In the genomic region with DNA sequence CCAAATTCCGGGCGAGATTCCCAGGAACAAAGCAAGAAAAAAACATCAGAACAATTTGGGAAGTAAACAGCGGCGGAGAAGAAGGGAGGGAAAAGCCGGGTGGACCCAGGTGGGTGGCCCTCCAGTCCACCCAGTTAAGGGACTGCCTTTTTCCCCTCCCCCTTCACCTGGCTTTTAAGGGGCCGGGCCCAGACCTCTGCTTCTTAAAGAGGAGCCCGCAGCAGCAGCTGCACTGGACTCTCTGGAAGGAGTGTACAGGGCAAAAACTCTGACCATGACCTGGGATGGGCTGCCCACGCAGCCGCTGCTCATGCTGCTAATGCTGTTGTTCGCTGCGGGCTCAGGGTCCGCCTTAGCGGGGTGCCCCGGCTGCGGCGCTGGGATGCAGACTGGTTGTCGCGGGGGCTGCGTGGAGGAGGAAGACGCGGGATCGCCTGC, we compare ENCODE assay signal across 7 mouse cellular contexts. TPM values are rescaled to one million over a fixed set of nuclear protein-coding genes. Genes with fewer than 3 reads are reported as not detected.
DNase-seq lines count a peak whose midpoint lies in the region; ATAC-seq and TF ChIP-seq lines count a peak whose summit lies in the region.

TSS of gene Igfbp6 (plus strand) at position 89 of the 438 bp plus-strand sequence.

- no peak for DNase-seq in spleen, adult 2 months (ENCODE audit: low read depth in 1 of 2, low spot score in 2 of 2)
- no peak for DNase-seq in spleen, adult 12 weeks (ENCODE audit: low spot score)
- peak; percentile 74 for DNase-seq in gastrocnemius, adult 2 months
- DNase-seq in hindbrain, embryonic 14.5 days (ENCODE audit: low spot score), result no peak
- no peak for DNase-seq in layer of hippocampus, postnatal 25 days (ENCODE audit: extremely low spot score in 1 of 2, low spot score in 1 of 2)

- intact Hi-C loops in gastrocnemius, adult 2 months (cut with DNase I), result no loop called here

- 46% methylated on average over 22 of the region's 22 CpGs for WGBS in spleen, adult 2 months
- 3% methylated on average over 22 of the region's 22 CpGs for WGBS in hindbrain, embryonic 14.5 days
- WGBS in lung, embryonic 16.5 days, result 9% methylated on average over 22 of the region's 22 CpGs

- H3K9me3 ChIP-seq in hindbrain, embryonic 14.5 days (ENCODE audit: control insufficient read depth, low read length), result no peaks in the 10 kb centered on the region
- no peaks in the 10 kb centered on the region for H3K9me3 ChIP-seq in lung, embryonic 16.5 days (ENCODE audit: control insufficient read depth, low read length)

- TF ChIP-seq POLR2A in spleen, adult 2 months (IDR thresholded peaks at IDR 0.05; ENCODE audit: low read depth, low read length), result no peak
- TF ChIP-seq POLR2A in testis, adult 2 months (IDR thresholded peaks at IDR 0.05; ENCODE audit: control insufficient read depth, low read depth, low read length), result no peak

- H3K4me1 ChIP-seq in spleen, adult 2 months (ENCODE audit: control insufficient read depth, insufficient read depth, insufficient read length), result no peaks in the 10 kb centered on the region
- H3K4me1 ChIP-seq in hindbrain, embryonic 14.5 days (replicated peaks; ENCODE audit: control insufficient read depth, insufficient read depth, low read length), result no peaks in the 10 kb centered on the region
- peaks cover 28% of the 10 kb centered on the region for H3K4me1 ChIP-seq in lung, embryonic 16.5 days (replicated peaks; ENCODE audit: control insufficient read depth, insufficient read depth, low read length)
- peaks cover 10% of the 10 kb centered on the region for H3K4me1 ChIP-seq in testis, adult 2 months (ENCODE audit: control insufficient read depth, insufficient read depth, low read length)

- peak within 1 kb of the TSS; percentile 31 for H3K4me2 ChIP-seq in hindbrain, embryonic 14.5 days (replicated peaks)
- H3K4me2 ChIP-seq in lung, embryonic 16.5 days (ENCODE audit: low read depth, low read length), result peak within 1 kb of the TSS; percentile 55

- peak within 1 kb of the TSS; percentile 34 for H3K9ac ChIP-seq in hindbrain, embryonic 14.5 days
- peak within 1 kb of the TSS; percentile 61 for H3K9ac ChIP-seq in lung, embryonic 16.5 days (ENCODE audit: low read length)

- H3K27ac ChIP-seq in spleen, adult 2 months (ENCODE audit: insufficient read depth, low read length), result no peak within 1 kb of the TSS
- H3K27ac ChIP-seq in gastrocnemius, adult 2 months, result peak within 1 kb of the TSS; percentile 87
- no peak within 1 kb of the TSS for H3K27ac ChIP-seq in hindbrain, embryonic 14.5 days
- H3K27ac ChIP-seq in lung, embryonic 16.5 days (ENCODE audit: low read length), result peak within 1 kb of the TSS; percentile 55; the same call in 1 of the 2 replicates
- peak within 1 kb of the TSS; percentile 74 for H3K27ac ChIP-seq in testis, adult 2 months (ENCODE audit: control insufficient read depth, insufficient read depth, low read depth, low read length)

- H3K4me3 ChIP-seq in spleen, adult 2 months (ENCODE audit: extremely low read depth, insufficient read depth, insufficient read length), result no peak within 1 kb of the TSS
- peak within 1 kb of the TSS; percentile 68 for H3K4me3 ChIP-seq in gastrocnemius, adult 2 months
- H3K4me3 ChIP-seq in hindbrain, embryonic 14.5 days (replicated peaks; ENCODE audit: low read length), result no peak within 1 kb of the TSS
- peak within 1 kb of the TSS; percentile 39 for H3K4me3 ChIP-seq in lung, embryonic 16.5 days (ENCODE audit: low read length)
- H3K4me3 ChIP-seq in testis, adult 2 months (ENCODE audit: control insufficient read depth, low read depth, low read length), result peak within 1 kb of the TSS; percentile 49

- H3K36me3 ChIP-seq in spleen, adult 2 months (ENCODE audit: control insufficient read depth, insufficient read depth, low read length), result no peaks in the 10 kb centered on the region
- H3K36me3 ChIP-seq in hindbrain, embryonic 14.5 days (replicated peaks; ENCODE audit: control insufficient read depth, insufficient read depth), result no peaks in the 10 kb centered on the region
- no peaks in the 10 kb centered on the region for H3K36me3 ChIP-seq in lung, embryonic 16.5 days (ENCODE audit: control insufficient read depth, insufficient read depth, low read length)
- no peaks in the 10 kb centered on the region for H3K36me3 ChIP-seq in testis, adult 2 months (ENCODE audit: control insufficient read depth, insufficient read depth, low read length)

- H3K27me3 ChIP-seq in spleen, adult 2 months (ENCODE audit: control insufficient read depth, insufficient read depth, low read length), result no peaks in the 10 kb centered on the region; the same call in 1 of the 2 replicates
- H3K27me3 ChIP-seq in hindbrain, embryonic 14.5 days (ENCODE audit: control insufficient read depth, insufficient read depth, low read length), result peaks cover 32% of the 10 kb centered on the region
- peaks cover 14% of the 10 kb centered on the region for H3K27me3 ChIP-seq in lung, embryonic 16.5 days (ENCODE audit: control insufficient read depth, insufficient read depth, low read depth, low read length)
- no peaks in the 10 kb centered on the region; the same call in none of the 2 replicates for H3K27me3 ChIP-seq in testis, adult 2 months (ENCODE audit: control insufficient read depth, insufficient read depth, low read length)

- no peak for ATAC-seq in hindbrain, embryonic 14.5 days (ENCODE audit: low FRiP score)
- peak; percentile 24; the same call in 1 of the 2 replicates for ATAC-seq in lung, embryonic 16.5 days (ENCODE audit: low read depth)

- TF ChIP-seq CTCF in spleen, adult 2 months (IDR thresholded peaks at IDR 0.05; ENCODE audit: extremely low read depth, insufficient read depth, insufficient read length, insufficient replicate concordance), result no peak
- TF ChIP-seq CTCF in gastrocnemius, adult 2 months (IDR thresholded peaks at IDR 0.05), result no peak
- no peak for TF ChIP-seq CTCF in testis, adult 2 months (IDR thresholded peaks at IDR 0.05; ENCODE audit: control insufficient read depth, insufficient read depth, insufficient replicate concordance, low read depth, low read length)

RNA-seq across cellular contexts. Expression of gene Igfbp6, which starts in this region (rescaled TPM):
- polyA plus RNA-seq in spleen, adult 2 months (2012; rRNA removed), result 10.9 and 21.0 TPM in 2 replicates
- total RNA-seq in gastrocnemius, adult 2 months (2021), result 10 to 100 TPM; 34.3 to 87.7 TPM
- 1.8 and 1.9 TPM in 2 replicates for polyA plus RNA-seq in hindbrain, embryonic 14.5 days (2014; fragmentation: Nextera tagmentation; extraction: Ambion mirVana)
- 25.8 and 34.5 TPM in 2 replicates for polyA plus RNA-seq in lung, embryonic 16.5 days (2015; fragmentation: Nextera tagmentation; extraction: Ambion mirVana)
- polyA plus RNA-seq in testis, adult 2 months (2012; rRNA removed), result 25.5 and 27.3 TPM in 2 replicates
- 10 to 100 TPM in 1 of 2 experiments, 1 to 10 TPM in 1; 8.0 to 11.1 TPM for total RNA-seq in layer of hippocampus, postnatal 25 days (2021)

Comparison
In these comparisons a context has a peak if more than half of its experiments do, and no peak if none do; other contexts are left out.
1. H3K27ac ChIP-seq: peak in gastrocnemius, adult 2 months (single experiment), lung, embryonic 16.5 days (single experiment) and testis, adult 2 months (single experiment); none in spleen, adult 2 months (single experiment) and hindbrain, embryonic 14.5 days (single experiment).
2. H3K4me3 ChIP-seq: peak in gastrocnemius, adult 2 months (single experiment), lung, embryonic 16.5 days (single experiment) and testis, adult 2 months (single experiment); none in spleen, adult 2 months (single experiment) and hindbrain, embryonic 14.5 days (single experiment).